Mouse (Mus musculus) liver, embryonic 14 days (tissue): ENCODE results near the gene Lrguk. TPM values are rescaled to one million over a fixed set of nuclear protein-coding genes. Genes with fewer than 3 reads are reported as not detected.

Experiments used
- polyA plus RNA-seq: library from polyadenylated mRNA; depleted of rRNA; stranded (reverse); fragments of >200 nt; gene quantifications from 2 replicates; pipeline ENCODE4 v1.2.3, GENCODE M21; 2012; rRNA removed

The Lrguk gene
- 0.02 and 0.03 TPM in 2 replicates for polyA plus RNA-seq

DNA sequence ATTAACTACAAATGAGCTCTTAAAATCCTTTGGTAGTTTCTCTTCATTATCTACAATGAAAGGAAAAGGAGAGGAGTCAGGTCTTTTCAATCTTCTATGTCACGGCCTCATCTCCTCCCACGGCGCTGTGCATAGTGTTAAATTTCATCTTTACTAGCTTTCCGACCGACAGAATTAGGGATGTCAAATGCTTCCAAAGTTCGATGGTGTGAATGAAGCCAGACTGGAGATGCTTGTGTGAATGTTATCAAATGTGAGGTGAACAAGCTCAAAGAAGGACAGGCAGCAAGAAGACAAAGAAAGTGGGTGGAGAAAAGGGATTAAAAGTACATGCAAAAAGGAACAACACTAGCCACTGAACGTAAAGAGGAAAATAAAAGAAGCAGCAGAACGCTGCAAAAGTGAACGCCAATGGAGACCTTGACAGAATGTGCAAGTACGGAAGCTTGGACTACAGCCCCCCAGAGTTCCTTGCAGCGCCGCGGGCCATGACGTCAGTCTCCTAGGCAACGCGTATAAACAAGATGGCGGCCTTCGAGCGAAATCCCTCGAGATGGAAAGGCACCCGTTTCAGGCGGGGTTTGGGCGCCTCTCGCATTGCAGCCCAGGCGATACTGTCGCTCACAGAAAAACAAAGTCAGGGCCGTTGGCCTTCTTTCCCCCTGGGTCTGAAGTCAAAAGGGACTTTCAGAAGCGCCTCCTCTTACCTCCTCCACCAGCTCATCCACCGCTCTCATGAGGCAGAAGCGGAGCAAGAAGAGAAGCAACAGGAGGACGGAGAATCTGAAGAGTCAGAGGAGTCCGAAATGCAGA lies at the start of gene Lrguk:
Gene Lrguk (plus strand): TSS at position 516 of the 813 bp plus-strand sequence.

DNA sequence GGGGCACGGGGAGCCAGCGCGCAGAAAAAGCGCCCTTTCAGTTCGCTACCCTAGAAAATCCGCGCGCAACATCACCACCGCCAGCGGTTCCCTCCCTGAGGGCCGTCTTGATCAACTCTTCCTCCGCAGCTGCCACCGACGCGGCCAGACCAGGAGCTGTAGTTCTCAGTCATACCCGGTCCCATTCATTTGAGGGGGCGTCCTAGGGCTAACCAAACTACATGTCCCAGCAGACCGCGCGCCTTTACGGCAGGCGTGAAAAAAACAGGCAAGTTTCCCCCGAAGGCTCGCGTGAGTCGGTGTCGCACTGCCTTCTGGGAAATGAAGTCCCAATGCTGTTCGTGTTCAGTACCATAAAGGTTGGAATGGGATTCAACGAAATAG lies 147.6 kb downstream of the Lrguk start, which contains the start of gene Slc35b4:
Gene Slc35b4 (minus strand): TSS at position 248 of the 384 bp plus-strand sequence.

Other genes with a start within 250 kb of the Lrguk start
- 7.2 and 9.2 TPM in 2 replicates for gene Slc35b4, start 147.7 kb downstream of the Lrguk start, polyA plus RNA-seq